Mouse (Mus musculus) stomach, postnatal 0 days (tissue): Measurements from ENCODE around the gene Brsk2. TPM values are rescaled to one million over a fixed set of nuclear protein-coding genes. Genes with fewer than 3 reads are reported as not detected.

Source experiments
- ATAC-seq: fragments of 200-750 bp; cut with Nextera tagmentation; 2 replicates; pipeline ENCODE4 v1.8.0; 2017; ENCODE audit not compliant: low FRiP score, low TSS enrichment
- DNase-seq: peaks from one replicate; pipeline ENCODE4 v3.0.0-alpha.2; 2016; ENCODE audit warnings: low spot score
- H3K27ac ChIP-seq: fragments of 300-500 bp; sonication (generic); replicated peaks from 2 replicates; pipeline ENCODE4 v1.5.1; 2014; ENCODE audit warnings: mild to moderate bottlenecking, control low read depth
- H3K27me3 ChIP-seq: fragments of 300-500 bp; sonication (generic); 2 replicates; pipeline ENCODE4 v1.6.1; 2014; ENCODE audit warnings: low read length; ENCODE audit not compliant: control insufficient read depth, insufficient read depth
- H3K36me3 ChIP-seq: fragments of 300-500 bp; sonication (generic); 2 replicates; pipeline ENCODE4 v1.6.1; 2014; ENCODE audit warnings: low read length, mixed read lengths; ENCODE audit not compliant: control insufficient read depth, insufficient read depth
- H3K4me1 ChIP-seq: fragments of 300-500 bp; sonication (generic); replicated peaks from 2 replicates; pipeline ENCODE4 v1.6.1; 2014; ENCODE audit warnings: antibody characterized with exemption; ENCODE audit not compliant: control insufficient read depth, insufficient read depth
- H3K4me2 ChIP-seq: fragments of 300-500 bp; sonication (generic); replicated peaks from 2 replicates; pipeline ENCODE4 v1.6.1; 2014; ENCODE audit warnings: low read depth, mild to moderate bottlenecking, control low read depth, moderate library complexity
- H3K4me3 ChIP-seq: fragments of 300-500 bp; sonication (generic); 2 replicates; pipeline ENCODE4 v1.5.1; 2014; ENCODE audit warnings: low read depth, low read length, control low read depth
- H3K9ac ChIP-seq: fragments of 300-500 bp; sonication (generic); 2 replicates; pipeline ENCODE4 v1.6.1; 2014; ENCODE audit warnings: mild to moderate bottlenecking, low read length, control low read depth, mixed read lengths
- H3K9me3 ChIP-seq: fragments of 300-500 bp; sonication (generic); 2 replicates; pipeline ENCODE4 v1.6.1; 2016; ENCODE audit warnings: low read length; ENCODE audit not compliant: control insufficient read depth
- CTCF ChIP-seq: IDR thresholded peaks from 2 replicates; pipeline ENCODE4 v1.5.1; 2016; ENCODE audit warnings: antibody characterized with exemption, low read depth, mild to moderate bottlenecking, moderate library complexity
- EP300 ChIP-seq: optimal IDR thresholded peaks from 2 replicates; pipeline ENCODE3; 2016; ENCODE audit warnings: antibody characterized with exemption
- whole genome bisulfite sequencing: fragments of 180-500 bp; shearing (Covaris S2); extraction: QIAGEN DNeasy Blood & Tissue Kit; methylation state at CpG from one replicate; pipeline ENCODE4 v1.1.7; 2014; 5-methylcytosine and 5-hydroxymethylcytosine counted together
- polyA plus RNA-seq: library from polyadenylated mRNA; unstranded; fragments of >200 nt; fragmentation: Nextera tagmentation; extraction: Ambion mirVana; gene quantifications from 2 replicates; pipeline ENCODE4 v1.2.1, GENCODE M21; 2015

The Brsk2 gene
- polyA plus RNA-seq, 1 experiment from 2014 or later, result 0.62 TPM

DNA sequence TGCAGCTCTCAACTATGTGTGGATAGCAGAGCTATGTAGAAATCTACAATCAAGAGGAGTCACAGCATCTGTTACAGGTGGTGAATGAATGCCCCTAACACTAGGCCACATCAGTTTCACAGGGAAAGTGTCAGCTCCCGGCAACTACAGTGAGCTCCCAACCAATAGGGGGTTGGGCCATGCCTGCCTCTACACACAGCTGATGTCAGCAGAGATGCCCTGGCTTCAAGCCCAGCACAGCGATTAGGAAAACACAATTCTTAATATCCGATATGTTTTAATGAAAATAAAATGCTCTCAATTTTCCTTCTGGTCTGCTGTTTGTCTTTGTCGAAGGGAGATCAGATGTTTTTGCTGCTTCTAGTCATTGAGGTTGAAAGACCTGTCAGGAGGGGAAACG lies 6.1 kb upstream of the Brsk2 start:
- DNase-seq, result no peak
- ATAC-seq, result no peak
- Histone ChIP-seq H3K4me3 (no peak overlapping the region), H3K9ac (no peak overlapping the region), H3K4me2 (no peak overlapping the region), H3K9me3 (no peaks in the 10 kb centered on the region), H3K4me1 (no peaks in the 10 kb centered on the region), H3K27me3 (no peaks in the 10 kb centered on the region; the same call in 1 of the 2 replicates), H3K27ac (no peak overlapping the region), H3K36me3 (no peaks in the 10 kb centered on the region)
- 73% methylated on average over 5 of the region's 5 CpGs for WGBS
- no peak for TF ChIP-seq EP300
- no peak for TF ChIP-seq CTCF

DNA sequence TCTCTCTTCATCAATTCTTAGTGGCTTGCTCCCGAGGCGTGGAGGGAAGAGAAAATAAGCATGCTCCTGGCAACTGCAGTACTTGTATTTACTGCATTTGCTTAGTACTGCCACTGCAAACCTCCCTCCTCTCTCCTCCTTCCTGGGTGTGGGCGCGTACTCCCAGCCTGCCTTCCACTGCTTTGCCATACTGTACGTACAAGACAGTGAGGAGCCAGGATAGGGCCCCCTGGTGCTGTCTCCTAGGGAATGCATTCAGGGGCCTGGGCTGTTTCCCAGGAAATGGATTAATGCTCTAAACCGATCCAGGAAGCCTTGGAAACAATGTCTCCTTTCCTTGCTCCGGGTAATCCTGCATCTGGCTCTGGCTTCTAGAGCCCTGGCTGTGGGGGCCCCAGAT lies 3.6 kb upstream of the Brsk2 start:
- TF ChIP-seq EP300 (no peak), CTCF (peak; percentile 50)
- Histone ChIP-seq H3K4me1 (no peaks in the 10 kb centered on the region; the same call in 1 of the 2 replicates), H3K27me3 (peaks cover 9% of the 10 kb centered on the region), H3K4me2 (no peak overlapping the region), H3K27ac (no peak overlapping the region), H3K36me3 (no peaks in the 10 kb centered on the region), H3K9me3 (no peaks in the 10 kb centered on the region), H3K9ac (no peak overlapping the region), H3K4me3 (no peak overlapping the region)
- ATAC-seq (no peak), DNase-seq (peak; percentile 21)
- WGBS, result 22% methylated on average over 7 of the region's 7 CpGs

DNA sequence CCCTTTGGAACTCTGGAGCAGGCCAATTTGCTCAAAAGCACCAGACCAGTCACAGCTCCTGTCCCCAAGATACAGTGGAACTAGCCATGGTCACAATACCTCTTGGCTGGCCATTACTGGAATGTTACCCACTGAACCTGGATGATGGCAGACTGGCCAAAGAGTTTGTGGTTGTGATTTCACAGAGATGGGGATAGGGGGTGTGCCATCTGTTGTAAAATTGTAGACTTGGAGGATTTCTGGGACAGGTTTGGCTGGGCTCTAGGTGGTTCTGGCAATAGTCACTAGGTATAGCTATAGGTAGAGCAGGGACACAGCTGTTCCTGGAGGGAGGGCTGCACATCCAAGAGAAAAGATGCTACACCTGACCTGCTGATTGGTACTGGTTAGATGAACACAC lies 2.0 kb upstream of the Brsk2 start:
- H3K4me2 ChIP-seq, result no peak overlapping the region
- peaks cover 2% of the 10 kb centered on the region; the same call in 1 of the 2 replicates for H3K9me3 ChIP-seq
- H3K36me3 ChIP-seq, result no peaks in the 10 kb centered on the region
- no peak for ATAC-seq
- DNase-seq, result no peak
- peaks cover 13% of the 10 kb centered on the region for H3K27me3 ChIP-seq
- H3K9ac ChIP-seq, result no peak overlapping the region
- H3K4me3 ChIP-seq, result no peak overlapping the region
- TF ChIP-seq EP300, result no peak
- no peak for TF ChIP-seq CTCF
- no peak overlapping the region for H3K27ac ChIP-seq
- H3K4me1 ChIP-seq, result no peaks in the 10 kb centered on the region; the same call in 1 of the 2 replicates

DNA sequence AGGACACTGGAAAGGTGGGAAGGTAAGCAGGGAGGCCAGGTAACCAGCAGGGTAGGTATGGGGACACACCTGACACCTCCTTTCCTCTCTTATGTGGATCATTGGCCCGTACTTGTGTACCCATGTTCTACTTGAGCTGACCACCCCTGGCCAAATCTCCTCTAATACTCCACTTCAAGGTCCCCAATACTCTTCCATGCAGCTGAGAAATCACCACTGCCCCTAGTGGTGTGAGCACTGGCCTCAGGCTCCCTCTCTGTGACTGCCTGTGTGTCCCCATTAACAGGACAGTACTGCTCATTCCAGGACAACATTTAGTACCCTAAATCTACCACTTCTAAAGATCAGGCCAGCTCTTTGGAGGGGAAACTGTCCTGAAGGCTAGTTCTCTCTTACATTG lies 1.5 kb upstream of the Brsk2 start:
- Histone ChIP-seq H3K9ac (no peak overlapping the region), H3K36me3 (no peaks in the 10 kb centered on the region), H3K9me3 (peaks cover 2% of the 10 kb centered on the region; the same call in 1 of the 2 replicates), H3K4me2 (no peak overlapping the region), H3K4me3 (no peak overlapping the region), H3K27me3 (peaks cover 13% of the 10 kb centered on the region), H3K27ac (no peak overlapping the region), H3K4me1 (no peaks in the 10 kb centered on the region; the same call in 1 of the 2 replicates)
- ATAC-seq, result no peak
- 82% methylated on average over 1 of the region's 1 CpGs for WGBS
- no peak for DNase-seq
- TF ChIP-seq CTCF, result peak; percentile 47
- no peak for TF ChIP-seq EP300

DNA sequence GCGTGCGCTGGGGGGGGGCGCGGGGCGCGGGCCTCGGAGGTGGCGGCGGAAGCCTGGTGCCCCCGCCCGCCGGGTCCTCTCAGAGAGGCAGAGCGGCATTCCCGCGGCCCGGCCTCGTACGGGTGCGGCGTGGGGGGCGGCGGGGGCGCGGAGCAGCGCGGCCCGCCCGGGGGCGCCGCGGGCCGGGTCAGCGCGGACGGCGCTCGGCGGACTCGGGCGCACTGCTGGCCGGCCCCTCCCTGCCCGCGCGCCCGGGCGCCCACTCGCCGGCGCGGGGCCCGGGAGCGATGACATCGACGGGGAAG lies 200 bp downstream of the Brsk2 start:
- H3K9ac ChIP-seq, result peak overlapping the region; percentile 56
- peak overlapping the region; percentile 65 for H3K4me2 ChIP-seq
- ATAC-seq (no peak; the same call in 1 of the 2 replicates), DNase-seq (no peak)
- peaks cover 2% of the 10 kb centered on the region; the same call in 1 of the 2 replicates for H3K9me3 ChIP-seq
- H3K27me3 ChIP-seq, result peaks cover 13% of the 10 kb centered on the region
- no peak overlapping the region for H3K27ac ChIP-seq
- H3K36me3 ChIP-seq, result no peaks in the 10 kb centered on the region
- H3K4me3 ChIP-seq, result peak overlapping the region; percentile 40
- WGBS, result 2% methylated on average over 18 of the region's 54 CpGs
- H3K4me1 ChIP-seq, result no peaks in the 10 kb centered on the region; the same call in 1 of the 2 replicates
- TF ChIP-seq EP300, result no peak
- TF ChIP-seq CTCF, result no peak

DNA sequence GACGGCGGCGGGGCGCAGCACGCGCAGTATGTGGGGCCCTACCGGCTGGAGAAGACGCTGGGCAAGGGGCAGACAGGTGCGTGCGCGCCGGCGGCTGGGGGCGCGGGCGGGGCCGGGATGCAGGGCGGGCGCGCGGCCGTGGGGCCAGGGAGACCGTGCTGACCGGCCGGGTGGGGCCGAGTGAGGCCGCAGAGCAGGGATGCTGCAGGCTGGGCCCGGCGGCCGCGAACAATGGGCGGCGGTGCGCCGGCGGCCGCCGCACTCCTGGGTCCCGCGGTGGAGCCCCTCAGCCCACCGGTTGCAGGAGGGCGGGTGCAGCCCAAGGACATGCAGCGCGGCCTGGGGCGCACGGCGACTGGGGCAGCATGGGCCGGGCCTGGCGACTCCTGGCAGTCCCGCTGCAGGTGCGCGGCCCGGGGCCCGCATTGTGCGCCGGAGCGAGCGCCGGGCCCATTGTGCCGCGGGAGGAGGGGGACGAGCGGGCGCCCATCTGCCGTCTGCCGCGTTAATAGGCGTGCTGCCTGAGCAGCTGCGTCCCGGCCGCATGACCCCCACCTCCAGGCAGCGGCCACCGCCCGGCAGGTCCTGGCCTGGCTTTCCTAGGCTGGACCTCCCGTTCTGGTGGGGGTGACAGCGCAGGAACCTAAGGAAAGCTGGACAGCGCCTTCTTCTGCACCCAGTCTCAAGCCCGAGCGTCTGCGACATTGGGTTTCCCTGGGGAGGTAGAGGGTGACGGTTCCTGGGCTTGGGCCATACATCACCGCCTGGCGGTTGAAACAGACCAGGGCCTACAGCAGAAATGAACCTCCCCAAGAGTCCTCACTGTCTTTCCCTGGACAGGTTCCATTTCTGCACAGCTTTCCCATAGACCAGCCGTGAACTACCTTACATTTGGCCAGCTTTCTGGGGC lies 808 bp downstream of the Brsk2 start:
- peaks cover 13% of the 10 kb centered on the region for H3K27me3 ChIP-seq
- H3K9ac ChIP-seq, result peak overlapping the region; percentile 56
- H3K36me3 ChIP-seq, result no peaks in the 10 kb centered on the region
- DNase-seq (peak; percentile 42), ATAC-seq (peak; percentile 48)
- WGBS, result 2% methylated on average over 52 of the region's 84 CpGs
- H3K27ac ChIP-seq, result peak overlapping the region; percentile 18; the same call in 1 of the 2 replicates
- H3K4me3 ChIP-seq, result peak overlapping the region; percentile 40
- peaks cover 2% of the 10 kb centered on the region; the same call in 1 of the 2 replicates for H3K9me3 ChIP-seq
- H3K4me2 ChIP-seq, result peak overlapping the region; percentile 65
- TF ChIP-seq CTCF (peak; percentile 38), EP300 (no peak)
- no peaks in the 10 kb centered on the region; the same call in 1 of the 2 replicates for H3K4me1 ChIP-seq
